In genomic region chr16:25426261-25426660, GRCm38 (mm10) we compare ENCODE assay signal across 9 mouse cellular contexts.
A peak's percentile ranks its signal among the peaks of the same experiment; 100 is the strongest.
DNase-seq lines count a peak whose midpoint lies in the region; ATAC-seq and TF ChIP-seq lines count a peak whose summit lies in the region.
"Had no signal": no experiment of that assay in that cellular context is flagged by ENCODE, and none has a peak within 500 bp of the region (broad histone marks: within the 10 kb centered on the region; RNA-seq: fewer than 3 reads in every experiment).

No protein-coding gene starts in this region.

- ATAC-seq in liver, embryonic 12.5 days: no peak
- peak; percentile 55; the same call in 1 of the 2 replicates for ATAC-seq in intestine, embryonic 16.5 days
- peak; percentile 86 for ATAC-seq in megakaryocyte, adult 5-6 weeks (ENCODE audit: poor library complexity, severe bottlenecking)
- no peak for ATAC-seq in frontal cortex, adult (ENCODE audit: low TSS enrichment)
- ATAC-seq in forebrain, embryonic 12.5 days (ENCODE audit: low FRiP score): no peak

- H3K27me3 ChIP-seq in liver, adult 2 months (ENCODE audit: control insufficient read depth, insufficient read depth, low read length): no peaks in the 10 kb centered on the region
- no peaks in the 10 kb centered on the region for H3K27me3 ChIP-seq in liver, embryonic 12.5 days (replicated peaks)
- no peaks in the 10 kb centered on the region for H3K27me3 ChIP-seq in intestine, embryonic 16.5 days (replicated peaks; ENCODE audit: control insufficient read depth, insufficient read depth, low read length)
- H3K27me3 ChIP-seq in forebrain, embryonic 12.5 days: no peaks in the 10 kb centered on the region
- H3K27me3 ChIP-seq: heart, embryonic 13.5 days had no signal

- no peak overlapping the region for H3K9ac ChIP-seq in liver, adult 2 months (ENCODE audit: low read depth, low read length)
- no peak overlapping the region for H3K9ac ChIP-seq in liver, embryonic 12.5 days
- H3K9ac ChIP-seq in intestine, embryonic 16.5 days (ENCODE audit: low read depth, low read length): no peak overlapping the region
- no peak overlapping the region for H3K9ac ChIP-seq in forebrain, embryonic 12.5 days
- H3K9ac ChIP-seq: heart, embryonic 13.5 days had no signal

- H3K27ac ChIP-seq in liver, adult 2 months (replicated peaks; ENCODE audit: insufficient read depth, low read depth, low read length): no peak overlapping the region
- no peak overlapping the region for H3K27ac ChIP-seq in liver, embryonic 12.5 days
- no peak overlapping the region for H3K27ac ChIP-seq in intestine, embryonic 16.5 days (ENCODE audit: low read length)
- H3K27ac ChIP-seq in forebrain, embryonic 12.5 days: no peak overlapping the region
- H3K27ac ChIP-seq: heart, embryonic 13.5 days had no signal

- no peak overlapping the region for H3K4me3 ChIP-seq in liver, adult 2 months (ENCODE audit: insufficient read depth, low read depth, low read length)
- H3K4me3 ChIP-seq in liver, embryonic 12.5 days: no peak overlapping the region
- no peak overlapping the region for H3K4me3 ChIP-seq in intestine, embryonic 16.5 days (ENCODE audit: low read length)
- H3K4me3 ChIP-seq in forebrain, embryonic 12.5 days (replicated peaks): no peak overlapping the region
- H3K4me3 ChIP-seq: heart, embryonic 13.5 days had no signal

- no peaks in the 10 kb centered on the region for H3K9me3 ChIP-seq in liver, embryonic 12.5 days (replicated peaks)
- no peaks in the 10 kb centered on the region for H3K9me3 ChIP-seq in intestine, embryonic 16.5 days (ENCODE audit: control insufficient read depth, low read length)
- H3K9me3 ChIP-seq in forebrain, embryonic 12.5 days: no peaks in the 10 kb centered on the region
- H3K9me3 ChIP-seq: heart, embryonic 13.5 days had no signal

- 44% methylated on average over 3 of the region's 3 CpGs for WGBS in liver, adult 2 months
- WGBS in liver, embryonic 12.5 days (ENCODE audit: insufficient replicate concordance): 15% methylated on average over 3 of the region's 3 CpGs
- 42% methylated on average over 3 of the region's 3 CpGs for WGBS in intestine, embryonic 16.5 days
- 47% methylated on average over 3 of the region's 3 CpGs for WGBS in forebrain, embryonic 12.5 days

- no peaks in the 10 kb centered on the region for H3K36me3 ChIP-seq in liver, adult 2 months (ENCODE audit: control insufficient read depth, insufficient read depth, low read length)
- H3K36me3 ChIP-seq in liver, embryonic 12.5 days: no peaks in the 10 kb centered on the region
- no peaks in the 10 kb centered on the region for H3K36me3 ChIP-seq in intestine, embryonic 16.5 days (ENCODE audit: control insufficient read depth, insufficient read depth, low read length)
- no peaks in the 10 kb centered on the region for H3K36me3 ChIP-seq in forebrain, embryonic 12.5 days (replicated peaks)
- H3K36me3 ChIP-seq: heart, embryonic 13.5 days had no signal

- TF ChIP-seq POLR2A in liver, adult 2 months (IDR thresholded peaks at IDR 0.05; ENCODE audit: extremely low read depth, insufficient read depth, low read length): no peak

- H3K79me2 ChIP-seq in liver, adult 2 months (ENCODE audit: control insufficient read depth, insufficient read depth, low read length): no peaks in the 10 kb centered on the region

- H3K4me1 ChIP-seq in liver, adult 2 months (ENCODE audit: control insufficient read depth, insufficient read depth, low read length): no peaks in the 10 kb centered on the region
- no peaks in the 10 kb centered on the region for H3K4me1 ChIP-seq in liver, embryonic 12.5 days
- H3K4me1 ChIP-seq in intestine, embryonic 16.5 days (ENCODE audit: control insufficient read depth, insufficient read depth, low read length): no peaks in the 10 kb centered on the region
- H3K4me1 ChIP-seq in forebrain, embryonic 12.5 days: peaks cover 9% of the 10 kb centered on the region; the same call in 1 of the 2 replicates
- H3K4me1 ChIP-seq: heart, embryonic 13.5 days had no signal

- peak; percentile 3 for DNase-seq in liver, adult 2 months (ENCODE audit: extremely low read depth, low read depth, low spot score)
- peak; percentile 82 for DNase-seq in urinary bladder, postnatal 14 days (ENCODE audit: low spot score)
- no peak for DNase-seq in cerebellum, postnatal 25 days

- no peak for TF ChIP-seq CTCF in liver, adult 2 months (IDR thresholded peaks at IDR 0.05; ENCODE audit: low read depth, low read length)

- H3K4me2 ChIP-seq in liver, embryonic 12.5 days: no peak overlapping the region
- no peak overlapping the region for H3K4me2 ChIP-seq in intestine, embryonic 16.5 days (ENCODE audit: low read depth, low read length)
- no peak overlapping the region for H3K4me2 ChIP-seq in forebrain, embryonic 12.5 days
- H3K4me2 ChIP-seq: heart, embryonic 13.5 days had no signal

Comparison
In these comparisons a context has a peak if more than half of its experiments do, and no peak if none do; other contexts are left out.
1. DNase-seq: peak in liver, adult 2 months (single experiment) and urinary bladder, postnatal 14 days (single experiment); none in cerebellum, postnatal 25 days (0 of 2).
2. ATAC-seq: peak in intestine, embryonic 16.5 days (single experiment) and megakaryocyte, adult 5-6 weeks (single experiment); none in liver, embryonic 12.5 days (single experiment), frontal cortex, adult (single experiment) and forebrain, embryonic 12.5 days (single experiment).